Mouse (Mus musculus) hindlimb bud, embryonic 11.5 days (tissue): Measurements from ENCODE around the gene Gm5141.
"Not testable (repeated sequence)": the region's sequence is repeated elsewhere in the genome, so short reads cannot be mapped to it uniquely, and the experiment has no call there.

Source experiments
- DNase-seq: peaks from one replicate; pipeline ENCODE4 v3.0.0-alpha.2; 2012; ENCODE audit warnings: low read depth, low spot score; ENCODE audit errors: extremely low spot score

Gene Gm5141

GRCm38 (mm10) chr13:62785199-62786134 lies at the start of gene Gm5141:
Gene Gm5141, minus strand, starts transcription at chr13:62785808.
- peak; percentile 12 for DNase-seq

GRCm38 (mm10) chr13:62833341-62833740 lies 47.7 kb upstream of the Gm5141 start:
- DNase-seq, result no peak

- DNase-seq, result no peak
Observed at GRCm38 (mm10) chr13:62832239-62832638, 46.6 kb upstream of the Gm5141 start.

- DNase-seq, result not testable (repeated sequence)
Observed at GRCm38 (mm10) chr13:62815705-62816104, 30.1 kb upstream of the Gm5141 start.

DNA sequence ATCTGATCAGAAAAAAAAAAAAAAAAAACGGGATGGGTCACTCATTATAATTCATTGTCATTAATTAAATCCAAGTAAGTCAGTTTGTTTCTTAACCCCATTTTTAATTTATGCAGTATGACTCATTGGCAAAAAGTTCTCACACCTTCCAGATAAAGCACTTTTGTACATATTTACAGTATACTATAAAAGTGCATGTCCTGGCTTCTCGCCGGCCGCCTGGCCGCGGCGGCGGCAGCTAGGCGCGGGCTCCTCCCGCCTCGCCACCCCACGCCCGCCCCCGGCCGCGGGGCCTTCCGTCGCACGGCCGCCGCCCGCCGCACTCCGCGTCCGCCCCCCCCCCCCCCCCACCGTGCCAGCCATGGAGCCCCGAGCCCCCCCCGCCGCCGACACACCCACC lies 27.1 kb upstream of the Gm5141 start:
- no peak for DNase-seq

GRCm38 (mm10) chr13:62807981-62808380 lies 22.4 kb upstream of the Gm5141 start:
- not testable (repeated sequence) for DNase-seq

- DNase-seq, result not testable (repeated sequence)
Observed at GRCm38 (mm10) chr13:62786135-62786493, 506 bp upstream of the Gm5141 start.

DNA sequence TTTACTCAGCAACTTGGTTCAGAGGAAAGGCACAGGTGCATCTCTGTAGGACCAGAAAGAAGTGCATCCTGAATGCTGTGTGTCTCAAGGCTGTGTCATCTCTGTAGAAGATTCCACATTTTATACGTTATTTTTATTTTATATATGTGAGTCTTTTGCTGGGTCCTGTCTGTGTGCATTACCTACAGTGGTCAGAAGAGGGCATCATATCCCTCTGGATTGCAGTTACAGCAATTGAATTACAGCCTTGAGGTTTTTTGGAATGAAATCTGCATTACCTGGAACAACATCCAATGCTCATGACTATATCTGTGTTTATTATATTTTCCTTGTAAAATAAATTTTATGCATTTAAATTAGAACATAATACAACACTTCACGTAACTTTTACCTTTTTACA lies 21.8 kb downstream of the Gm5141 start:
- DNase-seq, result not testable (repeated sequence)

DNA sequence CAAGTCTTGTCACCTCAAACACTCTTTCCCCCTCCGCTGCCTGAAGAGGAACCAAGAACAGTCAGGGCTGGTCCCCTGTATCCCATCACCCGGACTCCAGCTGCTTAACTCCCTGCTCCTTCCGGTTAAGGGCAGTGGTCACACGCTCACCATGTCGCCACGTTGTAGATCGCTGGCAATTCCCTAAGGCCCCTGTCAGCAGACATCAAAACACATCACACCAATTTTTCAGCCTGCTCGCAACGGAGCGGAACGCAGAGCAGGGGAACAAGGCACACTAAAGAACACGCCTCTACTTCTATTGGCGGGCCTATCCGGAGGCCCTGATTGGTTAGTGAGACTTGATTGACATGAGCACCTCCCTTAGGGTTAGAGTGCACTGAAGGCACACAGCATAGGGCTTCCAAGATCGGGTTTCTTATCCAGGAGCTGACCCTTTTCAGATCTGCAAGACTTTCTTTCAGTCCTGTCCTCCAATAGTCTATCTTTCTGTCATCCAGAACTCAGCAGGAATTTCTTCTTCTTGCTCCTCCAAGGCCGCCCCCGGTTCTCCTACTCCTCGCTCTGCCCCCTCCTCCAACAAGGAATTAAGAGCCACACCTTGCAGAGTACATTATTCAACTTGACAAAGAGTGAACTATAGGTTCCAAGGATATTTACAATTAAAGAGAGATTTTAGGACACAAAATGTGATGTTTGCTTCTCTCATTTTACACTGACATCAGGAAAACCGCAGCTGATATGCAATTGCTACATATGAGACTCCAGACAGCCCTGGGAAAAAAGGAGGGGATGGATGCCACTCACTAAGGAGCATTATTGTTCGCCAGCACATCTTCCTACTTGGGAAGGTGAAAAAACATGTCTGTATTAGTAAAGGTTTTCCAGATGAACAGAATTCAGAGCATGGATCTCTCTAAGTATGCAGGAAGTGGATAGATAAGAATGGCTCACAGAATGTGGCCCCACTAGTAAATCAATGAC lies 24.9 kb downstream of the Gm5141 start, which contains the start of gene Platr25:
Gene Platr25, minus strand, starts transcription at position 278 of the 984 bp plus-strand sequence.
- DNase-seq, result peak; percentile 31

- no peak for DNase-seq
Observed at GRCm38 (mm10) chr13:62733322-62733721, 52.3 kb downstream of the Gm5141 start.
